Mouse (Mus musculus) retina, embryonic 14.5 days (tissue): ENCODE measurements at regions not wholly inside any gene's neighbourhood (a gene's known extent, or its start where the extent isn't known, plus 50 kb on each side); places are given as distances from the start of the nearest gene placed in this dataset.

Experiments used
- DNase-seq: peaks from one replicate; pipeline ENCODE4 v3.0.0-alpha.2; 2015; ENCODE audit warnings: low spot score

- no peak for DNase-seq
Observed at GRCm38 (mm10) chr15:93646820-93647219, 51.1 kb upstream of the Prickle1 start.

GRCm38 (mm10) chr15:93645950-93646349 is 50.3 kb upstream of the Prickle1 start:
- DNase-seq: no peak
